Mouse (Mus musculus) intestine, embryonic 15.5 days (tissue): ENCODE results near the gene Nckap5l. TPM values are rescaled to one million over a fixed set of nuclear protein-coding genes. Genes with fewer than 3 reads are reported as not detected.
A peak's percentile ranks its signal among the peaks of the same experiment; 100 is the strongest.

ENCODE experiments used
- ATAC-seq: fragments of 200-750 bp; cut with Nextera tagmentation; 2 replicates; pipeline ENCODE4 v1.8.0; 2017; ENCODE audit warnings: moderate TSS enrichment, moderate library complexity
- H3K27ac ChIP-seq: fragments of 300-500 bp; sonication (generic); 2 replicates; pipeline ENCODE4 v1.5.1; 2015; ENCODE audit warnings: mild to moderate bottlenecking, inconsistent platforms
- H3K27me3 ChIP-seq: fragments of 300-500 bp; sonication (generic); replicated peaks from 2 replicates; pipeline ENCODE4 v1.6.1; 2015; ENCODE audit warnings: inconsistent platforms
- H3K36me3 ChIP-seq: fragments of 300-500 bp; sonication (generic); 2 replicates; pipeline ENCODE4 v1.6.1; 2015; ENCODE audit warnings: inconsistent platforms
- H3K4me1 ChIP-seq: fragments of 300-500 bp; sonication (generic); replicated peaks from 2 replicates; pipeline ENCODE4 v1.6.1; 2015; ENCODE audit warnings: inconsistent platforms
- H3K4me2 ChIP-seq: fragments of 300-500 bp; sonication (generic); replicated peaks from 2 replicates; pipeline ENCODE4 v1.6.1; 2015; ENCODE audit warnings: mild to moderate bottlenecking, inconsistent platforms
- H3K4me3 ChIP-seq: fragments of 300-500 bp; sonication (generic); replicated peaks from 2 replicates; pipeline ENCODE4 v1.5.1; 2015; ENCODE audit warnings: inconsistent platforms
- H3K9ac ChIP-seq: fragments of 300-500 bp; sonication (generic); 2 replicates; pipeline ENCODE4 v1.6.1; 2015; ENCODE audit warnings: inconsistent platforms
- H3K9me3 ChIP-seq: fragments of 300-500 bp; sonication (generic); 2 replicates; pipeline ENCODE4 v1.6.1; 2016; ENCODE audit warnings: inconsistent platforms
- WGBS: fragments of 180-500 bp; shearing (Covaris S2); methylation state at CpG from one replicate; pipeline ENCODE4 v1.1.7; 2015; 5-methylcytosine and 5-hydroxymethylcytosine counted together
- polyA plus RNA-seq: library from polyadenylated mRNA; unstranded; fragments of >200 nt; fragmentation: Nextera tagmentation; extraction: Ambion mirVana; gene quantifications from 2 replicates; pipeline ENCODE4 v1.2.1, GENCODE M21; 2015

The Nckap5l gene
- 4.7 and 5.9 TPM in 2 replicates for polyA plus RNA-seq

- H3K27ac ChIP-seq = peak within 1 kb of the TSS; percentile 93
- no peaks in the 10 kb centered on the region for H3K27me3 ChIP-seq
- no peaks in the 10 kb centered on the region for H3K36me3 ChIP-seq
- H3K4me3 ChIP-seq = peak within 1 kb of the TSS; percentile 87
- 1% methylated on average over 45 of the region's 45 CpGs for WGBS
- H3K9ac ChIP-seq = peak within 1 kb of the TSS; percentile 71
- peaks cover 32% of the 10 kb centered on the region for H3K4me1 ChIP-seq
- peak within 1 kb of the TSS; percentile 93 for H3K4me2 ChIP-seq
- peak; percentile 97 for ATAC-seq
- no peaks in the 10 kb centered on the region for H3K9me3 ChIP-seq
Measured at GRCm38 (mm10) chr15:99457606-99458401, at the start of gene Nckap5l. Nckap5l (minus strand) TSS chr15:99457748.

- H3K27ac ChIP-seq = no peak overlapping the region
- H3K9me3 ChIP-seq = no peaks in the 10 kb centered on the region
- WGBS = 66% methylated on average over 15 of the region's 15 CpGs
- H3K4me2 ChIP-seq = no peak overlapping the region
- H3K36me3 ChIP-seq = no peaks in the 10 kb centered on the region
- no peaks in the 10 kb centered on the region for H3K27me3 ChIP-seq
- no peak for ATAC-seq
- no peak overlapping the region for H3K4me3 ChIP-seq
- H3K9ac ChIP-seq = no peak overlapping the region
- peaks cover 24% of the 10 kb centered on the region; the same call in 1 of the 2 replicates for H3K4me1 ChIP-seq
Measured at GRCm38 (mm10) chr15:99505324-99506095, 48.0 kb upstream of the Nckap5l start.

GRCm38 (mm10) chr15:99503256-99503655, 45.7 kb upstream of the Nckap5l start:
- Histone ChIP-seq H3K4me2 (no peak overlapping the region), H3K4me3 (no peak overlapping the region), H3K9me3 (no peaks in the 10 kb centered on the region), H3K9ac (no peak overlapping the region), H3K27me3 (no peaks in the 10 kb centered on the region; the same call in 1 of the 2 replicates), H3K36me3 (no peaks in the 10 kb centered on the region), H3K4me1 (peaks cover 30% of the 10 kb centered on the region; the same call in 1 of the 2 replicates), H3K27ac (no peak overlapping the region)
- no peak for ATAC-seq
- 58% methylated on average over 5 of the region's 5 CpGs for WGBS

- no peaks in the 10 kb centered on the region for H3K9me3 ChIP-seq
- H3K9ac ChIP-seq = no peak overlapping the region; the same call in 1 of the 2 replicates
- H3K27ac ChIP-seq = peak overlapping the region; percentile 72; the same call in 1 of the 2 replicates
- ATAC-seq = peak; percentile 42
- H3K4me3 ChIP-seq = no peak overlapping the region
- H3K27me3 ChIP-seq = no peaks in the 10 kb centered on the region; the same call in 1 of the 2 replicates
- WGBS = 33% methylated on average over 12 of the region's 12 CpGs
- H3K4me2 ChIP-seq = 0 out of 2 replicates have a peak overlapping the region, but pooled peaks have one; percentile 4
- H3K36me3 ChIP-seq = no peaks in the 10 kb centered on the region
- peaks cover 35% of the 10 kb centered on the region for H3K4me1 ChIP-seq
Measured at GRCm38 (mm10) chr15:99502311-99502831, 44.8 kb upstream of the Nckap5l start.

- H3K27me3 ChIP-seq = no peaks in the 10 kb centered on the region; the same call in 1 of the 2 replicates
- no peak for ATAC-seq
- no peak overlapping the region for H3K9ac ChIP-seq
- H3K4me2 ChIP-seq = 0 out of 2 replicates have a peak overlapping the region, but pooled peaks have one; percentile 4
- 81% methylated on average over 20 of the region's 20 CpGs for WGBS
- H3K4me1 ChIP-seq = peaks cover 35% of the 10 kb centered on the region
- H3K4me3 ChIP-seq = no peak overlapping the region
- peak overlapping the region; percentile 36; the same call in 1 of the 2 replicates for H3K27ac ChIP-seq
- no peaks in the 10 kb centered on the region for H3K36me3 ChIP-seq
- no peaks in the 10 kb centered on the region for H3K9me3 ChIP-seq
Measured at GRCm38 (mm10) chr15:99501292-99502260, 44.0 kb upstream of the Nckap5l start.

GRCm38 (mm10) chr15:99500320-99500719, 42.8 kb upstream of the Nckap5l start:
- H3K36me3 ChIP-seq = no peaks in the 10 kb centered on the region
- WGBS = 29% methylated on average over 5 of the region's 5 CpGs
- no peaks in the 10 kb centered on the region; the same call in 1 of the 2 replicates for H3K27me3 ChIP-seq
- no peak overlapping the region for H3K9ac ChIP-seq
- H3K9me3 ChIP-seq = no peaks in the 10 kb centered on the region
- no peak overlapping the region for H3K27ac ChIP-seq
- no peak overlapping the region for H3K4me2 ChIP-seq
- no peak for ATAC-seq
- peaks cover 28% of the 10 kb centered on the region for H3K4me1 ChIP-seq
- H3K4me3 ChIP-seq = no peak overlapping the region

- Histone ChIP-seq H3K4me3 (no peak overlapping the region), H3K4me1 (peaks cover 26% of the 10 kb centered on the region), H3K9ac (no peak overlapping the region), H3K9me3 (no peaks in the 10 kb centered on the region), H3K4me2 (no peak overlapping the region), H3K27me3 (no peaks in the 10 kb centered on the region; the same call in 1 of the 2 replicates), H3K27ac (no peak overlapping the region), H3K36me3 (no peaks in the 10 kb centered on the region)
- no peak for ATAC-seq
- WGBS = 46% methylated on average over 6 of the region's 6 CpGs
Measured at GRCm38 (mm10) chr15:99499726-99500125, 42.2 kb upstream of the Nckap5l start.

GRCm38 (mm10) chr15:99498781-99499180, 41.2 kb upstream of the Nckap5l start:
- Histone ChIP-seq H3K9me3 (no peaks in the 10 kb centered on the region), H3K4me3 (no peak overlapping the region), H3K4me2 (no peak overlapping the region), H3K27ac (no peak overlapping the region), H3K36me3 (no peaks in the 10 kb centered on the region), H3K27me3 (no peaks in the 10 kb centered on the region; the same call in 1 of the 2 replicates), H3K4me1 (peaks cover 26% of the 10 kb centered on the region), H3K9ac (no peak overlapping the region)
- ATAC-seq = peak; percentile 61
- 40% methylated on average over 4 of the region's 4 CpGs for WGBS

GRCm38 (mm10) chr15:99498356-99498755, 40.8 kb upstream of the Nckap5l start:
- no peak overlapping the region for H3K4me3 ChIP-seq
- no peak overlapping the region for H3K4me2 ChIP-seq
- no peaks in the 10 kb centered on the region for H3K36me3 ChIP-seq
- no peak overlapping the region for H3K9ac ChIP-seq
- WGBS = 69% methylated on average over 4 of the region's 4 CpGs
- H3K27me3 ChIP-seq = no peaks in the 10 kb centered on the region; the same call in 1 of the 2 replicates
- ATAC-seq = no peak
- H3K4me1 ChIP-seq = peaks cover 26% of the 10 kb centered on the region
- no peak overlapping the region for H3K27ac ChIP-seq
- H3K9me3 ChIP-seq = no peaks in the 10 kb centered on the region

- WGBS = 47% methylated on average over 12 of the region's 12 CpGs
- H3K9me3 ChIP-seq = no peaks in the 10 kb centered on the region
- no peak overlapping the region for H3K27ac ChIP-seq
- no peak overlapping the region for H3K4me2 ChIP-seq
- 0 out of 2 replicates have a peak, but pooled peaks have one; percentile 3 for ATAC-seq
- H3K4me3 ChIP-seq = no peak overlapping the region
- no peaks in the 10 kb centered on the region; the same call in 1 of the 2 replicates for H3K27me3 ChIP-seq
- H3K9ac ChIP-seq = no peak overlapping the region
- H3K4me1 ChIP-seq = peaks cover 23% of the 10 kb centered on the region
- H3K36me3 ChIP-seq = no peaks in the 10 kb centered on the region
Measured at GRCm38 (mm10) chr15:99497527-99498242, 40.1 kb upstream of the Nckap5l start.

GRCm38 (mm10) chr15:99497061-99497460, 39.5 kb upstream of the Nckap5l start:
- Histone ChIP-seq H3K9me3 (no peaks in the 10 kb centered on the region), H3K4me2 (no peak overlapping the region), H3K4me3 (no peak overlapping the region), H3K27ac (no peak overlapping the region), H3K4me1 (peaks cover 17% of the 10 kb centered on the region), H3K9ac (no peak overlapping the region), H3K36me3 (no peaks in the 10 kb centered on the region), H3K27me3 (no peaks in the 10 kb centered on the region; the same call in 1 of the 2 replicates)
- ATAC-seq = peak; percentile 50
- WGBS = 8% methylated on average over 4 of the region's 4 CpGs
